Mouse (Mus musculus): Measurements from ENCODE around the gene Psen2. TPM values are rescaled to one million over a fixed set of nuclear protein-coding genes. Genes with fewer than 3 reads are reported as not detected.

Psen2 gene
- total and polyA plus RNA-seq, 3 experiments, result 11.6 to 30.5 (median 13.1) TPM

- Histone ChIP-seq H3K79me2 (replicated peaks; ENCODE audit: control insufficient read depth, insufficient read depth, low read length) (no peaks in the 10 kb centered on the region), H3K4me3 (no peak overlapping the region), H3K36me3 (ENCODE audit: control insufficient read depth, insufficient read depth, low read length) (no peaks in the 10 kb centered on the region), H3K4me1 (ENCODE audit: control insufficient read depth, insufficient read depth, low read length) (peaks cover 22% of the 10 kb centered on the region), H3K9ac (ENCODE audit: low read depth, low read length) (no peak overlapping the region), H3K27ac (peak overlapping the region; percentile 36), H3K27me3 (ENCODE audit: control insufficient read depth, insufficient read depth, low read length) (no peaks in the 10 kb centered on the region)
- no peak for DNase-seq
- intact Hi-C loops (cut with DNase I), result no loop called here
- 42% methylated on average over 16 of the region's 16 CpGs for WGBS
- TF ChIP-seq POLR2A (IDR thresholded peaks at IDR 0.05; ENCODE audit: insufficient read depth, low read depth, low read length) (no peak), EP300 (IDR thresholded peaks at IDR 0.05; ENCODE audit: insufficient read depth, low read depth, low read length) (no peak), CTCF (IDR thresholded peaks at IDR 0.05) (peak; percentile 29; the same call in 1 of the 2 replicates)
Measured at GRCm38 (mm10) chr1:180283813-180284768, 20.9 kb upstream of the Psen2 start.

DNA sequence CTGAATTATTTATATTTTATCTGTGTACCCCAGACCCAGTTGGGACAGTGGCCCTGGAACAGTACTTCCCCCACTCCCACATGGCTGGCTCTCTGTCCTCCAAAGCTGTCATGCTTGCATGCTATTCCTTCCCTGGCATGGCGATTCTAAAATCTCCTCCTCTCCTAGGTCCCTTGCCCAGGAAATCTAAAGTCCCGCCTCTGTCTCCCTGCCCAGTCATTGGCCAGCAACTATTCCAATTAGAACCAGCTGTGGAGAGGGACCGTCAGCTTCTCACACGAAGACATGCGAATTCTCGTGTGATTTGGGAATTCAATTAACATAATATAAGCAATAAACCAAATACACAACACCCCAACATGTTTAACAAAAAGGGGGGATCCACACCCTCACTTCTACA, 19.3 kb upstream of the Psen2 start:
- no peaks in the 10 kb centered on the region for H3K36me3 ChIP-seq (ENCODE audit: control insufficient read depth, insufficient read depth, low read length)
- H3K27me3 ChIP-seq (ENCODE audit: control insufficient read depth, insufficient read depth, low read length), result no peaks in the 10 kb centered on the region
- H3K4me3 ChIP-seq, result no peak overlapping the region
- no peaks in the 10 kb centered on the region for H3K79me2 ChIP-seq (replicated peaks; ENCODE audit: control insufficient read depth, insufficient read depth, low read length)
- no peak overlapping the region for H3K27ac ChIP-seq
- DNase-seq, result no peak
- no peak overlapping the region for H3K9ac ChIP-seq (ENCODE audit: low read depth, low read length)
- whole genome bisulfite sequencing, result 56% methylated on average over 6 of the region's 6 CpGs
- peaks cover 20% of the 10 kb centered on the region for H3K4me1 ChIP-seq (ENCODE audit: control insufficient read depth, insufficient read depth, low read length)
- intact Hi-C loops (cut with DNase I), result no loop called here
- TF ChIP-seq EP300 (IDR thresholded peaks at IDR 0.05; ENCODE audit: insufficient read depth, low read depth, low read length), result no peak
- no peak for TF ChIP-seq CTCF (IDR thresholded peaks at IDR 0.05)
- TF ChIP-seq POLR2A (IDR thresholded peaks at IDR 0.05; ENCODE audit: insufficient read depth, low read depth, low read length), result no peak

GRCm38 (mm10) chr1:180279648-180280047, 16.4 kb upstream of the Psen2 start:
- intact Hi-C loops (cut with DNase I), result loop anchor here (2.0 kb wide), 1 partner anchor 127 kb away; no protein-coding TSS in a partner anchor
- peak overlapping the region; percentile 27; the same call in 1 of the 2 replicates for H3K4me3 ChIP-seq
- 0 out of 2 replicates have a peak overlapping the region, but pooled peaks have one; percentile 14 for H3K9ac ChIP-seq (ENCODE audit: low read depth, low read length)
- 14% methylated on average over 7 of the region's 7 CpGs for WGBS
- H3K4me1 ChIP-seq (ENCODE audit: control insufficient read depth, insufficient read depth, low read length), result peaks cover 17% of the 10 kb centered on the region
- peak; percentile 70 to 84 for DNase-seq
- TF ChIP-seq CTCF (IDR thresholded peaks at IDR 0.05) (no peak), POLR2A (IDR thresholded peaks at IDR 0.05; ENCODE audit: insufficient read depth, low read depth, low read length) (peak; percentile 39; the same call in 1 of the 2 replicates), EP300 (IDR thresholded peaks at IDR 0.05; ENCODE audit: insufficient read depth, low read depth, low read length) (peak; percentile 91)
- H3K27ac ChIP-seq, result peak overlapping the region; percentile 84
- no peaks in the 10 kb centered on the region for H3K79me2 ChIP-seq (replicated peaks; ENCODE audit: control insufficient read depth, insufficient read depth, low read length)
- H3K27me3 ChIP-seq (ENCODE audit: control insufficient read depth, insufficient read depth, low read length), result no peaks in the 10 kb centered on the region
- H3K36me3 ChIP-seq (ENCODE audit: control insufficient read depth, insufficient read depth, low read length), result no peaks in the 10 kb centered on the region

DNA sequence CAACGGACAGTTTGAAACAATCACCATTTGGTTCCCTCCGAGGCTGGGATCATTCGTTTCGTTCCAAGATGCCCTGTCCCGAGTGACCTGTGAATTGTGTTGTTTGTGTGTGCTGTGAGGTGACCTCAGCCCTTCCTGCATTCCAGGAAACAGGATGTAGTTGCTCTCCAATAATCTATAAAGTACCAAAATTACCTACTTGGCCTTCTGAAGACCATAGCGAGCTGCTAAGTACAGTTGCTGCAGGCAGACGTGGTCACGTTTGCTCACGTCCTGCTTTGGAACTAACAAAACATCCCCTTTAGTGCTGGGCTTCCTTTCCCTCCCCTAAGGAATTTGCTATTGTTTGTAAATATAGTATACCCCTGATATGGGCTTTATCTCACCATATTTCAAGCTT, 14.3 kb upstream of the Psen2 start:
- peaks cover 12% of the 10 kb centered on the region for H3K4me1 ChIP-seq (ENCODE audit: control insufficient read depth, insufficient read depth, low read length)
- no peaks in the 10 kb centered on the region for H3K27me3 ChIP-seq (ENCODE audit: control insufficient read depth, insufficient read depth, low read length)
- peak overlapping the region; percentile 84 for H3K27ac ChIP-seq
- H3K9ac ChIP-seq (ENCODE audit: low read depth, low read length), result no peak overlapping the region
- H3K36me3 ChIP-seq (ENCODE audit: control insufficient read depth, insufficient read depth, low read length), result no peaks in the 10 kb centered on the region
- 40% methylated on average over 9 of the region's 9 CpGs for WGBS
- intact Hi-C loops (cut with DNase I), result loop anchor here (2.0 kb wide), 1 partner anchor 55 kb away; no protein-coding TSS in a partner anchor
- H3K4me3 ChIP-seq, result no peak overlapping the region
- peak in 1 of 2 experiments; percentile 66 for DNase-seq
- H3K79me2 ChIP-seq (replicated peaks; ENCODE audit: control insufficient read depth, insufficient read depth, low read length), result no peaks in the 10 kb centered on the region
- peak; percentile 52; the same call in 1 of the 2 replicates for TF ChIP-seq POLR2A (IDR thresholded peaks at IDR 0.05; ENCODE audit: insufficient read depth, low read depth, low read length)
- peak; percentile 95 for TF ChIP-seq EP300 (IDR thresholded peaks at IDR 0.05; ENCODE audit: insufficient read depth, low read depth, low read length)
- no peak for TF ChIP-seq CTCF (IDR thresholded peaks at IDR 0.05)

- no peaks in the 10 kb centered on the region for H3K36me3 ChIP-seq (ENCODE audit: control insufficient read depth, insufficient read depth, low read length)
- peaks cover 11% of the 10 kb centered on the region for H3K4me1 ChIP-seq (ENCODE audit: control insufficient read depth, insufficient read depth, low read length)
- 37% methylated on average over 10 of the region's 10 CpGs for WGBS
- no peaks in the 10 kb centered on the region for H3K27me3 ChIP-seq (ENCODE audit: control insufficient read depth, insufficient read depth, low read length)
- H3K9ac ChIP-seq (ENCODE audit: low read depth, low read length), result no peak overlapping the region
- no peaks in the 10 kb centered on the region for H3K79me2 ChIP-seq (replicated peaks; ENCODE audit: control insufficient read depth, insufficient read depth, low read length)
- H3K27ac ChIP-seq, result peak overlapping the region; percentile 36
- no peak for TF ChIP-seq CTCF (IDR thresholded peaks at IDR 0.05)
- no peak for TF ChIP-seq EP300 (IDR thresholded peaks at IDR 0.05; ENCODE audit: insufficient read depth, low read depth, low read length)
- TF ChIP-seq POLR2A (IDR thresholded peaks at IDR 0.05; ENCODE audit: insufficient read depth, low read depth, low read length), result no peak
- intact Hi-C loops (cut with DNase I), result no loop called here
- no peak overlapping the region for H3K4me3 ChIP-seq
- peak; percentile 46 to 52 for DNase-seq
Measured at GRCm38 (mm10) chr1:180274725-180275308, 11.6 kb upstream of the Psen2 start.

All from heart, adult 2 months (tissue).